Mouse (Mus musculus) forebrain, embryonic 11.5 days (tissue): Measurements from ENCODE around the gene Pbx1. TPM values are rescaled to one million over a fixed set of nuclear protein-coding genes. Genes with fewer than 3 reads are reported as not detected.

Experiments used
- ATAC-seq: fragments of 200-750 bp; cut with Nextera tagmentation; replicated peaks from 2 replicates; pipeline ENCODE4 v1.8.0; 2017; ENCODE audit warnings: moderate TSS enrichment; ENCODE audit not compliant: low FRiP score
- DNase-seq: peaks from one replicate; pipeline ENCODE4 v3.0.0-alpha.2; 2017; ENCODE audit warnings: low spot score
- H3K27ac ChIP-seq: fragments of 300-500 bp; sonication (generic); 2 replicates; pipeline ENCODE4 v1.5.1; 2014; ENCODE audit warnings: low read depth, low read length
- H3K27me3 ChIP-seq: fragments of 300-500 bp; sonication (generic); 2 replicates; pipeline ENCODE4 v1.6.1; 2014; ENCODE audit warnings: mild to moderate bottlenecking, low read length, mixed read lengths; ENCODE audit not compliant: control insufficient read depth, insufficient read depth
- H3K36me3 ChIP-seq: fragments of 300-500 bp; sonication (generic); 2 replicates; pipeline ENCODE4 v1.6.1; 2014; ENCODE audit warnings: mild to moderate bottlenecking, low read length, moderate library complexity, mixed read lengths; ENCODE audit not compliant: control insufficient read depth, insufficient read depth
- H3K4me1 ChIP-seq: fragments of 300-500 bp; sonication (generic); replicated peaks from 2 replicates; pipeline ENCODE4 v1.6.1; 2014; ENCODE audit warnings: low read length, mixed read lengths; ENCODE audit not compliant: control insufficient read depth, insufficient read depth
- H3K4me2 ChIP-seq: fragments of 300-500 bp; sonication (generic); 2 replicates; pipeline ENCODE4 v1.6.1; 2014; ENCODE audit warnings: low read depth, mild to moderate bottlenecking, low read length, moderate library complexity, mixed read lengths; ENCODE audit not compliant: severe bottlenecking
- H3K4me3 ChIP-seq: fragments of 300-500 bp; sonication (generic); 2 replicates; pipeline ENCODE4 v1.5.1; 2014; ENCODE audit warnings: low read depth, low read length
- H3K9ac ChIP-seq: fragments of 300-500 bp; sonication (generic); 2 replicates; pipeline ENCODE4 v1.6.1; 2014; ENCODE audit warnings: low read length
- H3K9me3 ChIP-seq: fragments of 300-500 bp; sonication (generic); 2 replicates; pipeline ENCODE4 v1.6.1; 2016; ENCODE audit warnings: low read length, mixed read lengths; ENCODE audit not compliant: control insufficient read depth
- WGBS: fragments of 180-500 bp; shearing (Covaris S2); extraction: QIAGEN DNeasy Blood & Tissue Kit; methylation state at CpG from one replicate; pipeline ENCODE4 v1.1.7; 2014; 5-methylcytosine and 5-hydroxymethylcytosine counted together
- polyA plus RNA-seq: library from polyadenylated mRNA; unstranded; fragments of >200 nt; fragmentation: Nextera tagmentation; extraction: Ambion mirVana; gene quantifications from 2 replicates; pipeline ENCODE4 v1.2.1, GENCODE M21; 2014

The Pbx1 gene
- polyA plus RNA-seq, 1 experiment from 2014 or later = 51.1 TPM

DNA sequence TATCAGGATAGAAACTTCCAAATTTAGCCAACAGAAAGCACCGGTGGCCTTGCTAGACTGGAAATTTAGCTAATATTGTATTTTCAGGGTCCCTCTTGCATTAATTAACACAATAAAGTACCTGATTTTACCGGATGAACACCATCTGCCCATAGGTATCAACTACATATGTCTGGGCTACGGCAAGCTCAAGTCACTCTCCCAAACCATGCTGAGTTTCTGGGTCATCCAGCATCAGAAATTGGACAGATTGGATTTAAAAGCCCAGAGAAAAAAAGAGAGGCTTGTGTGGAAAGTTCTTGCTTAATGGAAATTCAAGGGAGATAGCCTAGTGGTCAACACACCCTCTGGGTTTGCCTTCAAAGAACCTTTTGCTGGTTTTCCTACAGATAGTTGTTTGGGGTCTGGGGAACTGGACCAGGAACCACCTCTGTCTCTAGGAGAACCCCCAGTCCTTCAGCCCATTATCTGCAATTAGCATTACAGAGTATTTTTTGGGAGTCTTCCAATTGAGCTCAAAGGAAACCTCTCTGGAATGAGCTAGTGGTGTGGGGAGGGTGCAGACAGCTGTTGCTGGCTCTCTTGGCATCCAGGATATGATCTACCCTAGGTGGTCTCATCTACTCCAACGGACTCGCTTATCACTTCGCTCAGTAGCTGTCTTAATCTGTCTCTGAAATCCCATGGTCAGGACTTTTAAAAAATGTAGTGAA lies 234.7 kb downstream of the Pbx1 start:
- H3K4me3 ChIP-seq = no peak overlapping the region
- H3K27me3 ChIP-seq = no peaks in the 10 kb centered on the region
- H3K27ac ChIP-seq = no peak overlapping the region
- no peak overlapping the region for H3K9ac ChIP-seq
- ATAC-seq = no peak
- H3K9me3 ChIP-seq = no peaks in the 10 kb centered on the region
- no peaks in the 10 kb centered on the region for H3K4me1 ChIP-seq
- H3K36me3 ChIP-seq = no peaks in the 10 kb centered on the region; the same call in 1 of the 2 replicates
- DNase-seq = no peak
- WGBS = 92% methylated on average over 6 of the region's 6 CpGs
- no peak overlapping the region for H3K4me2 ChIP-seq

GRCm38 (mm10) chr1:168193364-168193763 lies 238.7 kb downstream of the Pbx1 start:
- no peak for ATAC-seq
- 90% methylated on average over 7 of the region's 7 CpGs for WGBS
- no peaks in the 10 kb centered on the region; the same call in 1 of the 2 replicates for H3K36me3 ChIP-seq

DNA sequence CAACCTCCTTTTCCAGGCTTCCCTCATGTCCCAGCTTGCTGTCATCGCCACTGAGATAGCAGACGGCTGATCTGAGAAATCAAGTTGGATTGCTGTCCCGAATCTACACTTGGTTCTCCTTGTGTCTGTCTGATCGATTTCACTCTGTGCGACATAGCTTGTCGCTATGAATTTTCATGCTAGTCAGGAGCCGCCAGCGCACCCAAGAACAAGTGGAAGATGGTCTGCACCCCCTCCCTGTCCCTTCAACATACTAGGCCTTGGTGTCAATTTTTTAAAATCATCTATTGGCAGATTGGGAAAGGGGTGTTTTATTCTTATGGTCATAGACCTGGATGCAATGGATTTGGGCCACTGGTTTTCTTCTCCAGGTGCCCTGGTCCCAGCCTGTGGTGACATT lies 249.3 kb downstream of the Pbx1 start:
- DNase-seq (no peak), ATAC-seq (no peak)
- no peaks in the 10 kb centered on the region for H3K27me3 ChIP-seq
- H3K4me1 ChIP-seq = no peaks in the 10 kb centered on the region
- H3K4me2 ChIP-seq = no peak overlapping the region
- no peaks in the 10 kb centered on the region for H3K9me3 ChIP-seq
- WGBS = 98% methylated on average over 8 of the region's 8 CpGs
- no peak overlapping the region for H3K9ac ChIP-seq
- no peaks in the 10 kb centered on the region; the same call in 1 of the 2 replicates for H3K36me3 ChIP-seq
- no peak overlapping the region for H3K27ac ChIP-seq
- H3K4me3 ChIP-seq = no peak overlapping the region

More at GRCm38 (mm10) chr1:168193364-168193763, 238.7 kb downstream of the Pbx1 start:
- H3K27ac ChIP-seq = no peak overlapping the region
- H3K4me3 ChIP-seq = no peak overlapping the region
- no peak for DNase-seq
- no peaks in the 10 kb centered on the region for H3K9me3 ChIP-seq
- H3K4me2 ChIP-seq = no peak overlapping the region
- no peaks in the 10 kb centered on the region for H3K27me3 ChIP-seq
- no peak overlapping the region for H3K9ac ChIP-seq
- 0 out of 2 replicates have a peak, but pooled peaks cover 2% of the 10 kb centered on the region for H3K4me1 ChIP-seq

DNA sequence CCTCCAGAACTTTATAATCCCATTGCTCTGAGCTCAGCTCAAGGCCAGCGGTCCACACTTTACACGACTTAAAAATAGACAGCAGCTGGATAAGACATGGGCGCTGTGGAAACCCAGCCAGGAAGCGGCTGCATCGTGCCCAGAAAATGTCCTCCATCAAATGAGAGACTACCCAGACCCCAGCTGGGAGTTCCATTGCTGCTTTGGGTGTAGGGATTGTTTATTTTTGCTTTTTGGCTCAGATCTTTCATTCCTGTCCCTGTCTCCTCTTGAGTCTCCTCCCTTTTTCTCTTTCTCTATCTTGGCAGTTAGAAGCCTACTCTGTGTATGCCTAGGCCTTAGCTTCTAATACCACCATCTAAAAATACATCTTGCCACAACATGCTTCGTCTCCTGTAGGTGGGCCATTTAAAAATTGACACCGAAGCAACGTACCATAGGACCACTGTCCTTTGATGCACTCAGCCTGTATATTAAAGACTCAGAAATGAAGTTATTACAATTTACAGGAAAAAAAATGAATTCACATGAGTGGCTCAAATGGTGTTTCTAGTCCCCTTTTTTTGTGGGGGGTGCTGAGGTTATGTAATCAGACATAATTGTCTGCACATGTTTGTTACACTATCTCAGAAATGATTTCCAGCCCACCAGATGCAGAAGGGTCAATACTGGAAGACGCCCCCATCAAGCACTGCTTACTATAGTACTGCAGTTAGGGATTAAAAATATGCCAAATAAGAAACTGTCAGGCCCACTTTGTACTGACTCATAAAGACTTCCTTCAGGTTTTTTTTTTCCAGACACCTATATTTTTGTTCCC lies 251.2 kb downstream of the Pbx1 start:
- H3K27ac ChIP-seq = no peak overlapping the region
- no peaks in the 10 kb centered on the region for H3K4me1 ChIP-seq
- no peaks in the 10 kb centered on the region for H3K9me3 ChIP-seq
- no peak overlapping the region for H3K4me2 ChIP-seq
- no peak overlapping the region for H3K9ac ChIP-seq
- ATAC-seq (no peak), DNase-seq (no peak)
- 91% methylated on average over 9 of the region's 9 CpGs for WGBS
- no peaks in the 10 kb centered on the region; the same call in 1 of the 2 replicates for H3K36me3 ChIP-seq
- H3K27me3 ChIP-seq = no peaks in the 10 kb centered on the region
- no peak overlapping the region for H3K4me3 ChIP-seq

- H3K9ac ChIP-seq = no peak overlapping the region
- H3K27ac ChIP-seq = no peak overlapping the region
- no peak for ATAC-seq
- no peaks in the 10 kb centered on the region for H3K9me3 ChIP-seq
- H3K4me2 ChIP-seq = no peak overlapping the region
- H3K27me3 ChIP-seq = no peaks in the 10 kb centered on the region
- H3K4me3 ChIP-seq = no peak overlapping the region
- no peak for DNase-seq
- H3K36me3 ChIP-seq = no peaks in the 10 kb centered on the region; the same call in 1 of the 2 replicates
- 85% methylated on average over 11 of the region's 11 CpGs for WGBS
- H3K4me1 ChIP-seq = no peaks in the 10 kb centered on the region
Observed at GRCm38 (mm10) chr1:168179691-168180090, 252.4 kb downstream of the Pbx1 start.

- no peak overlapping the region for H3K4me3 ChIP-seq
Observed at GRCm38 (mm10) chr1:168178611-168179010, 253.5 kb downstream of the Pbx1 start.

GRCm38 (mm10) chr1:168175586-168175985 lies 256.5 kb downstream of the Pbx1 start:
- ATAC-seq (no peak), DNase-seq (no peak)
- H3K9ac ChIP-seq = no peak overlapping the region
- H3K4me3 ChIP-seq = no peak overlapping the region
- H3K27me3 ChIP-seq = no peaks in the 10 kb centered on the region
- no peak overlapping the region for H3K4me2 ChIP-seq
- H3K27ac ChIP-seq = no peak overlapping the region
- no peaks in the 10 kb centered on the region for H3K4me1 ChIP-seq
- H3K36me3 ChIP-seq = no peaks in the 10 kb centered on the region
- 92% methylated on average over 4 of the region's 4 CpGs for WGBS
- no peaks in the 10 kb centered on the region for H3K9me3 ChIP-seq

More at GRCm38 (mm10) chr1:168178611-168179010, 253.5 kb downstream of the Pbx1 start:
- H3K27me3 ChIP-seq = no peaks in the 10 kb centered on the region
- H3K27ac ChIP-seq = no peak overlapping the region
- ATAC-seq (no peak), DNase-seq (no peak)
- no peak overlapping the region for H3K9ac ChIP-seq
- no peaks in the 10 kb centered on the region for H3K9me3 ChIP-seq
- 86% methylated on average over 1 of the region's 1 CpGs for WGBS
- no peaks in the 10 kb centered on the region for H3K4me1 ChIP-seq
- no peaks in the 10 kb centered on the region; the same call in 1 of the 2 replicates for H3K36me3 ChIP-seq
- no peak overlapping the region for H3K4me2 ChIP-seq

- H3K27ac ChIP-seq = no peak overlapping the region
- no peaks in the 10 kb centered on the region for H3K9me3 ChIP-seq
- no peaks in the 10 kb centered on the region for H3K4me1 ChIP-seq
- H3K36me3 ChIP-seq = no peaks in the 10 kb centered on the region
- no peaks in the 10 kb centered on the region for H3K27me3 ChIP-seq
- 0 out of 2 replicates have a peak, but pooled peaks have one; percentile 12 for ATAC-seq
- H3K9ac ChIP-seq = no peak overlapping the region
- H3K4me3 ChIP-seq = no peak overlapping the region
- 83% methylated on average over 8 of the region's 8 CpGs for WGBS
- H3K4me2 ChIP-seq = no peak overlapping the region
- no peak for DNase-seq
Observed at GRCm38 (mm10) chr1:168169791-168170190, 262.3 kb downstream of the Pbx1 start.
